Mouse (Mus musculus) megakaryocyte, embryonic 14.5 days (primary cell): ENCODE results near the gene Tfb2m.

Source experiments
- FLI1 ChIP-seq: IDR thresholded peaks from 2 replicates; pipeline ENCODE4 v1.6.1; 2012; ENCODE audit warnings: low read length, inconsistent platforms, mixed read lengths
- GATA1 ChIP-seq: IDR thresholded peaks from 3 replicates; pipeline ENCODE4 v1.6.1; 2012; ENCODE audit warnings: mixed read lengths, low read length, inconsistent platforms, borderline replicate concordance

DNA sequence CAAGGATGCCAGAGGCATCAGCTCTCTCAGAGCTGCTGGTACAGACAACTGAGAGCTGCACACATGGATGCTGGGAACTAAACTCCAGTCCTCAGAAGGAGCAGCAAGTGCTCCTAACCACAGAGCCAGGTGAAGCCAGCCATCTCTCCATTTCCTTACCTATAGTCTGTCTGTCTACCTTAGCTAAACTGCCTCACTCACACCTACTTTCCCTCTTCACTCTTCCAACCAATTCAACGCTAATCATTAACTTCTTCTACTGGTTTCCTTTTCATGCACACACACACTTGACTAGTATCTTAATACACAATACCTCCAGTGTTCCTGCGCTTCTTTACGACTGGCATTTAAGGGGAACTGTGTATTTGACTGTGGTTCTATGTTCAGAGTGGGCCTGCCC, 6.2 kb downstream of the Tfb2m start:
- TF ChIP-seq GATA1 (no peak), FLI1 (no peak)
